Mouse (Mus musculus) heart, embryonic 14.5 days (tissue): ENCODE results near the gene Maneal. TPM values are rescaled to one million over a fixed set of nuclear protein-coding genes. Genes with fewer than 3 reads are reported as not detected.

Experiments
- ATAC-seq: fragments of 200-750 bp; cut with Nextera tagmentation; 2 replicates; pipeline ENCODE4 v1.8.0; 2017; ENCODE audit warnings: low read depth, moderate TSS enrichment; ENCODE audit not compliant: insufficient number of reproducible peaks, insufficient read depth, low FRiP score
- H3K27ac ChIP-seq, 2 experiments: fragments of 200-500 bp in 1 of 2; fragments of 300-500 bp in 1 of 2; sonication (generic) in 1 of 2; replicated peaks in 1 of 2; 2 replicates each; pipeline ENCODE4 v1.5.1; 2012 to 2014; ENCODE audit warnings: low read depth in 2 of 2, low read length in 2 of 2, control low read depth in 1 of 2, mild to moderate bottlenecking in 1 of 2, mixed read lengths in 1 of 2; ENCODE audit not compliant: control insufficient read depth in 1 of 2, insufficient read depth in 1 of 2
- H3K27me3 ChIP-seq: fragments of 300-500 bp; sonication (generic); 2 replicates; pipeline ENCODE4 v1.6.1; 2014; ENCODE audit warnings: mild to moderate bottlenecking, low read length, control low read depth; ENCODE audit not compliant: control insufficient read depth, insufficient read depth
- H3K36me3 ChIP-seq: fragments of 300-500 bp; sonication (generic); 2 replicates; pipeline ENCODE4 v1.6.1; 2014; ENCODE audit warnings: mild to moderate bottlenecking, control low read depth, low read length, mixed read lengths; ENCODE audit not compliant: control insufficient read depth, insufficient read depth
- H3K4me1 ChIP-seq, 2 experiments: fragments of 200-500 bp in 1 of 2; fragments of 300-500 bp in 1 of 2; sonication (generic) in 1 of 2; 2 replicates each; pipeline ENCODE4 v1.6.1; 2012 to 2014; ENCODE audit warnings: low read length in 2 of 2, control low read depth in 1 of 2, mixed read lengths in 1 of 2; ENCODE audit not compliant: control insufficient read depth in 2 of 2, insufficient read depth in 2 of 2
- H3K4me2 ChIP-seq: fragments of 300-500 bp; sonication (generic); 2 replicates; pipeline ENCODE4 v1.6.1; 2014; ENCODE audit warnings: mild to moderate bottlenecking, low read length
- H3K4me3 ChIP-seq, 2 experiments: fragments of 200-500 bp in 1 of 2; fragments of 300-500 bp in 1 of 2; sonication (generic) in 1 of 2; 2 replicates each; pipeline ENCODE4 v1.5.1; 2012 to 2014; ENCODE audit warnings: low read length in 2 of 2, mild to moderate bottlenecking in 2 of 2, control low read depth in 1 of 2, low read depth in 1 of 2, moderate library complexity in 1 of 2; ENCODE audit not compliant: control insufficient read depth in 1 of 2, insufficient read depth in 1 of 2
- H3K9ac ChIP-seq: fragments of 300-500 bp; sonication (generic); 2 replicates; pipeline ENCODE4 v1.6.1; 2014; ENCODE audit warnings: mild to moderate bottlenecking, low read length
- H3K9me3 ChIP-seq: fragments of 300-500 bp; sonication (generic); 2 replicates; pipeline ENCODE4 v1.6.1; 2016; ENCODE audit warnings: low read length, control low read depth; ENCODE audit not compliant: control insufficient read depth
- WGBS: fragments of 180-500 bp; shearing (Covaris S2); extraction: QIAGEN DNeasy Blood & Tissue Kit; methylation state at CpG from one replicate; pipeline ENCODE4 v1.1.7; 2014; 5-methylcytosine and 5-hydroxymethylcytosine counted together
- polyA plus RNA-seq: library from polyadenylated mRNA; unstranded; fragments of >200 nt; fragmentation: Nextera tagmentation; extraction: Ambion mirVana; gene quantifications from 2 replicates; pipeline ENCODE4 v1.2.1, GENCODE M21; 2014

Gene Maneal
- polyA plus RNA-seq, 1 experiment from 2014 or later = 0.14 TPM

- no peaks in the 10 kb centered on the region for H3K27me3 ChIP-seq
- no peaks in the 10 kb centered on the region for H3K9me3 ChIP-seq
- H3K27ac ChIP-seq = peak overlapping the region; percentile 5 to 38; a peak in 1 of 4 replicates
- ATAC-seq = no peak
- no peak overlapping the region for H3K9ac ChIP-seq
- peaks cover 40% of the 10 kb centered on the region for H3K36me3 ChIP-seq
- no peak overlapping the region for H3K4me3 ChIP-seq
- peaks cover 0 to 6% of the 10 kb centered on the region in 2 experiments; a peak in 3 of 4 replicates for H3K4me1 ChIP-seq
- no peak overlapping the region for H3K4me2 ChIP-seq
- WGBS = 52% methylated on average over 5 of the region's 5 CpGs
Measured at GRCm38 (mm10) chr4:124808511-124808910, 53.5 kb downstream of the Maneal start.

Other genes starting within 250 kb of the Maneal start
- 0.19 and 0.20 TPM in 2 replicates for gene Pou3f1, start 205.4 kb downstream of the Maneal start, polyA plus RNA-seq
- gene Utp11, start 168.6 kb downstream of the Maneal start, polyA plus RNA-seq = 38.8 and 42.5 TPM in 2 replicates
- 6.8 and 7.0 TPM in 2 replicates for gene Fhl3, start 161.5 kb downstream of the Maneal start, polyA plus RNA-seq
- gene Sf3a3, start 147.4 kb downstream of the Maneal start, polyA plus RNA-seq = 73.4 and 73.5 TPM in 2 replicates
- gene Inpp5b, start 120.3 kb downstream of the Maneal start, polyA plus RNA-seq = 17.3 and 18.6 TPM in 2 replicates
- 11.4 and 14.0 TPM in 2 replicates for gene Mtf1, start 60.1 kb downstream of the Maneal start, polyA plus RNA-seq
- 23.1 and 28.1 TPM in 2 replicates for gene Yrdc, start 11.5 kb downstream of the Maneal start, polyA plus RNA-seq
- 48.8 and 56.9 TPM in 2 replicates for gene 1110065P20Rik, start 11.0 kb downstream of the Maneal start, polyA plus RNA-seq
- gene Epha10, start 18.7 kb upstream of the Maneal start, polyA plus RNA-seq = not detected in 2 replicates
- gene 9930104L06Rik, start 74.9 kb upstream of the Maneal start, polyA plus RNA-seq = 3.2 and 4.3 TPM in 2 replicates
- gene Cdca8, start 77.1 kb upstream of the Maneal start, polyA plus RNA-seq = 95.1 and 98.7 TPM in 2 replicates
- 8.3 and 9.5 TPM in 2 replicates for gene Rspo1, start 124.3 kb upstream of the Maneal start, polyA plus RNA-seq
- gene Gnl2, start 154.4 kb upstream of the Maneal start, polyA plus RNA-seq = 53.2 and 58.5 TPM in 2 replicates
- gene Dnali1, start 203.5 kb upstream of the Maneal start, polyA plus RNA-seq = not detected in 2 replicates
- gene Snip1, start 204.5 kb upstream of the Maneal start, polyA plus RNA-seq = 19.3 and 21.2 TPM in 2 replicates
- 43.8 and 46.0 TPM in 2 replicates for gene Meaf6, start 223.0 kb upstream of the Maneal start, polyA plus RNA-seq